Mouse (Mus musculus) forebrain, embryonic 16.5 days (tissue): Measurements from ENCODE around the gene Prkce. TPM values are rescaled to one million over a fixed set of nuclear protein-coding genes. Genes with fewer than 3 reads are reported as not detected.

ENCODE experiments used
- ATAC-seq: fragments of 200-750 bp; cut with Nextera tagmentation; 2 replicates; pipeline ENCODE4 v1.8.0; 2017; ENCODE audit warnings: mild to moderate bottlenecking, moderate library complexity
- H3K27ac ChIP-seq: fragments of 300-500 bp; sonication (generic); 2 replicates; pipeline ENCODE4 v1.5.1; 2014; ENCODE audit warnings: low read length, control low read depth
- H3K27me3 ChIP-seq: fragments of 300-500 bp; sonication (generic); replicated peaks from 2 replicates; pipeline ENCODE4 v1.6.1; 2014; ENCODE audit warnings: low read length; ENCODE audit not compliant: control insufficient read depth, insufficient read depth
- H3K36me3 ChIP-seq: fragments of 300-500 bp; sonication (generic); 2 replicates; pipeline ENCODE4 v1.6.1; 2014; ENCODE audit not compliant: control insufficient read depth, insufficient read depth
- H3K4me1 ChIP-seq: fragments of 300-500 bp; sonication (generic); replicated peaks from 2 replicates; pipeline ENCODE4 v1.6.1; 2014; ENCODE audit warnings: low read length; ENCODE audit not compliant: control insufficient read depth, insufficient read depth
- H3K4me2 ChIP-seq: fragments of 300-500 bp; sonication (generic); 2 replicates; pipeline ENCODE4 v1.6.1; 2014; ENCODE audit warnings: mild to moderate bottlenecking, low read length, control low read depth
- H3K4me3 ChIP-seq: fragments of 300-500 bp; sonication (generic); replicated peaks from 2 replicates; pipeline ENCODE4 v1.5.1; 2014; ENCODE audit warnings: mild to moderate bottlenecking, low read length, control low read depth
- H3K9ac ChIP-seq: fragments of 300-500 bp; sonication (generic); replicated peaks from 2 replicates; pipeline ENCODE4 v1.6.1; 2014; ENCODE audit warnings: low read depth, low read length, control low read depth
- H3K9me3 ChIP-seq: fragments of 300-500 bp; sonication (generic); 2 replicates; pipeline ENCODE4 v1.6.1; 2016; ENCODE audit warnings: low read length; ENCODE audit not compliant: control insufficient read depth
- WGBS: fragments of 180-500 bp; shearing (Covaris S2); extraction: QIAGEN DNeasy Blood & Tissue Kit; methylation state at CpG from one replicate; pipeline ENCODE4 v1.1.7; 2014; 5-methylcytosine and 5-hydroxymethylcytosine counted together
- polyA plus RNA-seq: library from polyadenylated mRNA; unstranded; fragments of >200 nt; fragmentation: Nextera tagmentation; extraction: Ambion mirVana; gene quantifications from 2 replicates; pipeline ENCODE4 v1.2.1, GENCODE M21; 2015

Gene Prkce
- polyA plus RNA-seq, 1 experiment from 2014 or later, result 42.9 TPM

- H3K4me1 ChIP-seq, result peaks cover 48% of the 10 kb centered on the region
- no peaks in the 10 kb centered on the region for H3K27me3 ChIP-seq
- H3K36me3 ChIP-seq, result no peaks in the 10 kb centered on the region
- 69% methylated on average over 2 of the region's 2 CpGs for WGBS
- H3K27ac ChIP-seq, result no peak overlapping the region; the same call in 1 of the 2 replicates
- no peak overlapping the region for H3K9ac ChIP-seq
- no peaks in the 10 kb centered on the region for H3K9me3 ChIP-seq
- H3K4me2 ChIP-seq, result no peak overlapping the region
- H3K4me3 ChIP-seq, result no peak overlapping the region
- ATAC-seq, result no peak
Measured at GRCm38 (mm10) chr17:86355318-86355717, 187.7 kb downstream of the Prkce start.

DNA sequence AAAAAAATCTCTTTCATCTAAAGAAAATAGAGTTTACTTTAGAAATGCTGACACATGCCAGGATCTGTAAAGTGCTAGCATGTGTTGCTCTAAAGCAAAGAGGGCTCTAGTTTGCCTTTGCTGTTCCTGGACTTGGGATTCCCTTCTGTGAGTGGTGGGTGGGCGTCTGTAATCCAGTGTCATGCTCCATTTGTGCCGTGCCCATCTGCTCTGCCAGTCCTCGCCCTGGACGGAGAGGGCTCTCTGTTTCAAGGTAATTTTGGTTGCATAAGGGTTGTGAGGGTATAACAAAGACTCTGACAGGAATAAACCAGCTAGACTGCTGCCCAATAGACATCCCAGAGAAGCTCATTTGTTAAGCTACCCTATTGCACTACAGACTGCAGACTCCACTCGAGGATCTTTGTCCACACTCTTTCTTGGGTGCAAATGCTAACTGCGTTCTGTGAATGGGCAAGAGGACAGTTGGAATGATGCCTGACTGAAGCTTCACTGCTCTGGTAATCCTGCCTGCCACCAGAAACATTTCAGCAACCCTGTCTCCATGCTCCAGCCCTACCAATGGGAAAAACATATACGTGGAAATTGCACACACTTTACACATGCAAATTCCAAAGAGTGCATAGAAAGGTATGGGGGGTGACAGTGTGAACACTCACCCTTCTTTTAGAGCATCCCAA lies 188.3 kb downstream of the Prkce start:
- Histone ChIP-seq H3K4me2 (no peak overlapping the region), H3K27me3 (no peaks in the 10 kb centered on the region), H3K9me3 (no peaks in the 10 kb centered on the region), H3K36me3 (no peaks in the 10 kb centered on the region), H3K4me3 (no peak overlapping the region), H3K4me1 (peaks cover 42% of the 10 kb centered on the region), H3K9ac (no peak overlapping the region), H3K27ac (peak overlapping the region; percentile 31)
- WGBS, result 32% methylated on average over 7 of the region's 7 CpGs
- peak; percentile 36; the same call in 1 of the 2 replicates for ATAC-seq

- Histone ChIP-seq H3K27me3 (no peaks in the 10 kb centered on the region), H3K9me3 (no peaks in the 10 kb centered on the region), H3K4me2 (no peak overlapping the region), H3K27ac (no peak overlapping the region), H3K36me3 (no peaks in the 10 kb centered on the region), H3K4me3 (no peak overlapping the region), H3K4me1 (peaks cover 19% of the 10 kb centered on the region), H3K9ac (no peak overlapping the region)
- WGBS, result 58% methylated on average over 5 of the region's 5 CpGs
- ATAC-seq, result no peak
Measured at GRCm38 (mm10) chr17:86358388-86358787, 190.8 kb downstream of the Prkce start.

- H3K4me2 ChIP-seq, result no peak overlapping the region
- no peaks in the 10 kb centered on the region for H3K27me3 ChIP-seq
- H3K4me3 ChIP-seq, result no peak overlapping the region
- ATAC-seq, result no peak
- no peak overlapping the region for H3K27ac ChIP-seq
- no peaks in the 10 kb centered on the region for H3K36me3 ChIP-seq
- H3K9me3 ChIP-seq, result no peaks in the 10 kb centered on the region
- no peak overlapping the region for H3K9ac ChIP-seq
- H3K4me1 ChIP-seq, result peaks cover 14% of the 10 kb centered on the region
- 60% methylated on average over 4 of the region's 4 CpGs for WGBS
Measured at GRCm38 (mm10) chr17:86358847-86359246, 191.3 kb downstream of the Prkce start.

DNA sequence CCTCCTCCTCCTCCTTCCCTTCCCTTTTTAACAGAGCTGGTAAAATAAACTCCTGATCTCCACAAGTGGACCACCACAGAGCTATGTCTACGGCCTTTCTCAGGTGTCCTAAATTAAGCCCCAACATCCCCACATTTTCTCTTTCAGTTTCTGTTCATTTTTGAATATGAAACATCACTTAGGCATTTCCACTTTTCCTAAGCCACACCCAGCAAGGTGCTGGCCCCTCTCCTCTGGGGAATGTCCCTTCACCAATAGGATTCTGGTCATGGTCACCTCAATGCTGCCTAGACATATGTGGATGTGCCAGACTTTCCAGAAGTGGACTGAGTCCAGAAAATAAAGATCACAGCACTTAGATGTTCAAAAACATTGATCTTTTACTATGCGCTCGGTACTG lies 193.3 kb downstream of the Prkce start:
- H3K4me1 ChIP-seq, result peaks cover 9% of the 10 kb centered on the region
- no peak overlapping the region for H3K9ac ChIP-seq
- no peak for ATAC-seq
- no peak overlapping the region for H3K27ac ChIP-seq
- no peaks in the 10 kb centered on the region for H3K9me3 ChIP-seq
- no peaks in the 10 kb centered on the region for H3K36me3 ChIP-seq
- no peak overlapping the region for H3K4me2 ChIP-seq
- no peak overlapping the region for H3K4me3 ChIP-seq
- H3K27me3 ChIP-seq, result no peaks in the 10 kb centered on the region
- WGBS, result 95% methylated on average over 3 of the region's 3 CpGs

GRCm38 (mm10) chr17:86363356-86363755 lies 195.8 kb downstream of the Prkce start:
- Histone ChIP-seq H3K36me3 (no peaks in the 10 kb centered on the region), H3K27ac (no peak overlapping the region), H3K4me2 (no peak overlapping the region), H3K9ac (no peak overlapping the region), H3K27me3 (no peaks in the 10 kb centered on the region), H3K4me3 (no peak overlapping the region), H3K9me3 (no peaks in the 10 kb centered on the region), H3K4me1 (peaks cover 18% of the 10 kb centered on the region)
- WGBS, result 69% methylated on average over 5 of the region's 5 CpGs
- no peak for ATAC-seq

- ATAC-seq, result no peak
- peaks cover 20% of the 10 kb centered on the region for H3K4me1 ChIP-seq
- no peak overlapping the region for H3K4me2 ChIP-seq
- 77% methylated on average over 16 of the region's 16 CpGs for WGBS
- H3K27me3 ChIP-seq, result no peaks in the 10 kb centered on the region
- no peak overlapping the region for H3K27ac ChIP-seq
- H3K4me3 ChIP-seq, result no peak overlapping the region
- no peak overlapping the region for H3K9ac ChIP-seq
- no peaks in the 10 kb centered on the region for H3K36me3 ChIP-seq
- H3K9me3 ChIP-seq, result no peaks in the 10 kb centered on the region
Measured at GRCm38 (mm10) chr17:86364349-86365075, 196.9 kb downstream of the Prkce start.

GRCm38 (mm10) chr17:86366919-86367318 lies 199.3 kb downstream of the Prkce start:
- peaks cover 33% of the 10 kb centered on the region for H3K4me1 ChIP-seq
- H3K27me3 ChIP-seq, result no peaks in the 10 kb centered on the region
- ATAC-seq, result peak; percentile 22; the same call in 1 of the 2 replicates
- no peaks in the 10 kb centered on the region for H3K9me3 ChIP-seq
- no peak overlapping the region for H3K4me3 ChIP-seq
- 40% methylated on average over 10 of the region's 10 CpGs for WGBS
- no peaks in the 10 kb centered on the region for H3K36me3 ChIP-seq
- H3K27ac ChIP-seq, result peak overlapping the region; percentile 17; the same call in 1 of the 2 replicates
- H3K9ac ChIP-seq, result no peak overlapping the region
- H3K4me2 ChIP-seq, result no peak overlapping the region

- 59% methylated on average over 7 of the region's 7 CpGs for WGBS
- no peaks in the 10 kb centered on the region for H3K9me3 ChIP-seq
Measured at GRCm38 (mm10) chr17:86367676-86368075, 200.1 kb downstream of the Prkce start.

More at GRCm38 (mm10) chr17:86367676-86368075, 200.1 kb downstream of the Prkce start:
- Histone ChIP-seq H3K36me3 (no peaks in the 10 kb centered on the region), H3K4me1 (peaks cover 33% of the 10 kb centered on the region), H3K4me3 (no peak overlapping the region), H3K27ac (no peak overlapping the region), H3K9ac (no peak overlapping the region), H3K27me3 (no peaks in the 10 kb centered on the region), H3K4me2 (no peak overlapping the region)
- ATAC-seq, result no peak
